Mouse (Mus musculus): ENCODE measurements around the gene St6galnac3. TPM values are rescaled to one million over a fixed set of nuclear protein-coding genes. Genes with fewer than 3 reads are reported as not detected.

Gene St6galnac3
- polyA plus RNA-seq, 1 experiment from 2014 or later, result 23.5 TPM

GRCm38 (mm10) chr3:153278249-153278648 is 446.7 kb downstream of the St6galnac3 start:
- Histone ChIP-seq H3K9me3 (replicated peaks) (peaks cover 5% of the 10 kb centered on the region; the same call in 1 of the 2 replicates), H3K36me3 (no peaks in the 10 kb centered on the region), H3K9ac (replicated peaks) (no peak overlapping the region), H3K27ac (replicated peaks) (no peak overlapping the region), H3K27me3 (replicated peaks) (no peaks in the 10 kb centered on the region), H3K4me2 (no peak overlapping the region), H3K4me3 (replicated peaks) (no peak overlapping the region), H3K4me1 (peaks cover 30% of the 10 kb centered on the region)
- ATAC-seq (ENCODE audit: low FRiP score), result no peak
- WGBS, result 90% methylated on average over 5 of the region's 5 CpGs

GRCm38 (mm10) chr3:153277389-153277999 is 447.5 kb downstream of the St6galnac3 start:
- H3K36me3 ChIP-seq, result no peaks in the 10 kb centered on the region
- H3K27me3 ChIP-seq (replicated peaks), result no peaks in the 10 kb centered on the region
- H3K9ac ChIP-seq (replicated peaks), result no peak overlapping the region
- peaks cover 30% of the 10 kb centered on the region for H3K4me1 ChIP-seq
- peak overlapping the region; percentile 33 for H3K27ac ChIP-seq (replicated peaks)
- peak; percentile 83 for ATAC-seq (ENCODE audit: low FRiP score)
- H3K4me3 ChIP-seq (replicated peaks), result no peak overlapping the region
- WGBS, result 14% methylated on average over 16 of the region's 16 CpGs
- peaks cover 5% of the 10 kb centered on the region; the same call in 1 of the 2 replicates for H3K9me3 ChIP-seq (replicated peaks)
- H3K4me2 ChIP-seq, result peak overlapping the region; percentile 37

GRCm38 (mm10) chr3:153276830-153277388 is 448.1 kb downstream of the St6galnac3 start:
- Histone ChIP-seq H3K9me3 (replicated peaks) (peaks cover 5% of the 10 kb centered on the region; the same call in 1 of the 2 replicates), H3K9ac (replicated peaks) (no peak overlapping the region), H3K27me3 (replicated peaks) (no peaks in the 10 kb centered on the region), H3K4me2 (peak overlapping the region; percentile 37), H3K36me3 (no peaks in the 10 kb centered on the region), H3K27ac (replicated peaks) (peak overlapping the region; percentile 33), H3K4me1 (peaks cover 24% of the 10 kb centered on the region), H3K4me3 (replicated peaks) (no peak overlapping the region)
- 36% methylated on average over 16 of the region's 16 CpGs for WGBS
- peak; percentile 26; the same call in 1 of the 2 replicates for ATAC-seq (ENCODE audit: low FRiP score)

GRCm38 (mm10) chr3:153276101-153276829 is 448.7 kb downstream of the St6galnac3 start:
- H3K4me2 ChIP-seq, result no peak overlapping the region
- no peaks in the 10 kb centered on the region for H3K36me3 ChIP-seq
- H3K4me3 ChIP-seq (replicated peaks), result no peak overlapping the region
- H3K9me3 ChIP-seq (replicated peaks), result peaks cover 5% of the 10 kb centered on the region; the same call in 1 of the 2 replicates
- no peak overlapping the region for H3K27ac ChIP-seq (replicated peaks)
- ATAC-seq (ENCODE audit: low FRiP score), result no peak
- H3K27me3 ChIP-seq (replicated peaks), result no peaks in the 10 kb centered on the region
- no peak overlapping the region for H3K9ac ChIP-seq (replicated peaks)
- WGBS, result 49% methylated on average over 8 of the region's 8 CpGs
- peaks cover 22% of the 10 kb centered on the region for H3K4me1 ChIP-seq

- Histone ChIP-seq H3K4me3 (replicated peaks) (no peak overlapping the region), H3K36me3 (no peaks in the 10 kb centered on the region), H3K27me3 (replicated peaks) (no peaks in the 10 kb centered on the region), H3K27ac (replicated peaks) (no peak overlapping the region), H3K9ac (replicated peaks) (no peak overlapping the region), H3K9me3 (replicated peaks) (peaks cover 5% of the 10 kb centered on the region; the same call in 1 of the 2 replicates), H3K4me2 (no peak overlapping the region), H3K4me1 (peaks cover 13% of the 10 kb centered on the region)
- no peak for ATAC-seq (ENCODE audit: low FRiP score)
- WGBS, result 90% methylated on average over 1 of the region's 1 CpGs
Measured at GRCm38 (mm10) chr3:153272241-153272640, 452.7 kb downstream of the St6galnac3 start.

GRCm38 (mm10) chr3:153267397-153267796 is 457.6 kb downstream of the St6galnac3 start:
- Histone ChIP-seq H3K27me3 (replicated peaks) (no peaks in the 10 kb centered on the region), H3K9ac (replicated peaks) (no peak overlapping the region), H3K36me3 (no peaks in the 10 kb centered on the region), H3K27ac (replicated peaks) (no peak overlapping the region), H3K4me3 (replicated peaks) (no peak overlapping the region), H3K4me2 (no peak overlapping the region), H3K9me3 (replicated peaks) (no peaks in the 10 kb centered on the region), H3K4me1 (no peaks in the 10 kb centered on the region)
- 78% methylated on average over 8 of the region's 8 CpGs for WGBS
- no peak for ATAC-seq (ENCODE audit: low FRiP score)

- WGBS, result 90% methylated on average over 5 of the region's 5 CpGs
- no peak overlapping the region for H3K4me3 ChIP-seq (replicated peaks)
- H3K4me2 ChIP-seq, result no peak overlapping the region
- H3K27me3 ChIP-seq (replicated peaks), result no peaks in the 10 kb centered on the region
- peaks cover 6% of the 10 kb centered on the region; the same call in 1 of the 2 replicates for H3K4me1 ChIP-seq
- H3K9me3 ChIP-seq (replicated peaks), result no peaks in the 10 kb centered on the region
- H3K27ac ChIP-seq (replicated peaks), result no peak overlapping the region
- no peak overlapping the region for H3K9ac ChIP-seq (replicated peaks)
- ATAC-seq (ENCODE audit: low FRiP score), result no peak
- H3K36me3 ChIP-seq, result no peaks in the 10 kb centered on the region
Measured at GRCm38 (mm10) chr3:153261985-153262384, 463.0 kb downstream of the St6galnac3 start.

- H3K36me3 ChIP-seq, result no peaks in the 10 kb centered on the region
- no peak for ATAC-seq (ENCODE audit: low FRiP score)
- WGBS, result 48% methylated on average over 7 of the region's 7 CpGs
Measured at GRCm38 (mm10) chr3:153260225-153260933, 464.6 kb downstream of the St6galnac3 start.

GRCm38 (mm10) chr3:153255910-153256309 is 469.1 kb downstream of the St6galnac3 start:
- Histone ChIP-seq H3K36me3 (no peaks in the 10 kb centered on the region), H3K9me3 (replicated peaks) (no peaks in the 10 kb centered on the region), H3K27me3 (replicated peaks) (no peaks in the 10 kb centered on the region), H3K9ac (replicated peaks) (no peak overlapping the region), H3K27ac (replicated peaks) (no peak overlapping the region), H3K4me2 (no peak overlapping the region), H3K4me3 (replicated peaks) (no peak overlapping the region), H3K4me1 (no peaks in the 10 kb centered on the region)
- WGBS, result 85% methylated on average over 8 of the region's 8 CpGs
- no peak for ATAC-seq (ENCODE audit: low FRiP score)

More at GRCm38 (mm10) chr3:153260225-153260933, 464.6 kb downstream of the St6galnac3 start:
- no peak overlapping the region for H3K4me2 ChIP-seq
- peaks cover 6% of the 10 kb centered on the region; the same call in 1 of the 2 replicates for H3K4me1 ChIP-seq
- no peak overlapping the region for H3K27ac ChIP-seq (replicated peaks)
- H3K4me3 ChIP-seq (replicated peaks), result no peak overlapping the region
- no peaks in the 10 kb centered on the region for H3K9me3 ChIP-seq (replicated peaks)
- no peaks in the 10 kb centered on the region for H3K27me3 ChIP-seq (replicated peaks)
- H3K9ac ChIP-seq (replicated peaks), result no peak overlapping the region

GRCm38 (mm10) chr3:153251653-153252052 is 473.3 kb downstream of the St6galnac3 start:
- H3K4me1 ChIP-seq, result no peaks in the 10 kb centered on the region
- H3K27ac ChIP-seq (replicated peaks), result no peak overlapping the region
- WGBS, result 41% methylated on average over 3 of the region's 3 CpGs
- peak; percentile 81 for ATAC-seq (ENCODE audit: low FRiP score)
- no peak overlapping the region for H3K9ac ChIP-seq (replicated peaks)
- H3K9me3 ChIP-seq (replicated peaks), result no peaks in the 10 kb centered on the region
- H3K36me3 ChIP-seq, result no peaks in the 10 kb centered on the region
- H3K27me3 ChIP-seq (replicated peaks), result no peaks in the 10 kb centered on the region
- H3K4me3 ChIP-seq (replicated peaks), result no peak overlapping the region
- no peak overlapping the region for H3K4me2 ChIP-seq

- Histone ChIP-seq H3K4me2 (no peak overlapping the region), H3K36me3 (no peaks in the 10 kb centered on the region), H3K9me3 (replicated peaks) (no peaks in the 10 kb centered on the region), H3K4me3 (replicated peaks) (no peak overlapping the region), H3K9ac (replicated peaks) (no peak overlapping the region), H3K4me1 (no peaks in the 10 kb centered on the region), H3K27me3 (replicated peaks) (no peaks in the 10 kb centered on the region), H3K27ac (replicated peaks) (no peak overlapping the region)
- WGBS, result 57% methylated on average over 9 of the region's 9 CpGs
- peak; percentile 15; the same call in 1 of the 2 replicates for ATAC-seq (ENCODE audit: low FRiP score)
Measured at GRCm38 (mm10) chr3:153250598-153251257, 474.2 kb downstream of the St6galnac3 start.

Measured in neural tube, embryonic 15.5 days (tissue).